Mouse (Mus musculus) CH12.LX (cell line): ENCODE measurements around the gene Fubp3.

ENCODE experiments used
- BHLHE40 ChIP-seq: IDR thresholded peaks from 2 replicates; pipeline ENCODE4 v1.6.1; 2011; ENCODE audit warnings: mild to moderate bottlenecking, low read depth, low read length, improper control_type of control experiment
- CTCF ChIP-seq, 2 experiments: IDR thresholded peaks in 1 of 2; conservative IDR thresholded peaks in 1 of 2; 2 replicates each; pipeline ENCODE4 v1.5.1; 2011 to 2012; ENCODE audit warnings: low read depth in 2 of 2, low read length in 2 of 2, improper control_type of control experiment in 1 of 2, inconsistent platforms in 1 of 2, mild to moderate bottlenecking in 1 of 2, moderate library complexity in 1 of 2
- EP300 ChIP-seq: IDR thresholded peaks from 2 replicates; pipeline ENCODE4 v1.6.1; 2011; ENCODE audit warnings: low read length, improper control_type of control experiment
- MAX ChIP-seq: IDR thresholded peaks from 2 replicates; pipeline ENCODE4 v1.6.1; 2011; ENCODE audit warnings: low read length, improper control_type of control experiment
- POLR2A ChIP-seq: IDR thresholded peaks from 2 replicates; pipeline ENCODE4 v1.6.1; 2011; ENCODE audit warnings: low read depth, mild to moderate bottlenecking, improper control_type of control experiment, low read length
- SMC3 ChIP-seq: IDR thresholded peaks from 2 replicates; pipeline ENCODE4 v1.6.1; 2011; ENCODE audit warnings: low read depth, low read length, improper control_type of control experiment
- ZC3H11A ChIP-seq: IDR thresholded peaks from 2 replicates; pipeline ENCODE4 v1.6.1; 2012; ENCODE audit warnings: low read depth, mild to moderate bottlenecking, inconsistent platforms, low read length, improper control_type of control experiment

DNA sequence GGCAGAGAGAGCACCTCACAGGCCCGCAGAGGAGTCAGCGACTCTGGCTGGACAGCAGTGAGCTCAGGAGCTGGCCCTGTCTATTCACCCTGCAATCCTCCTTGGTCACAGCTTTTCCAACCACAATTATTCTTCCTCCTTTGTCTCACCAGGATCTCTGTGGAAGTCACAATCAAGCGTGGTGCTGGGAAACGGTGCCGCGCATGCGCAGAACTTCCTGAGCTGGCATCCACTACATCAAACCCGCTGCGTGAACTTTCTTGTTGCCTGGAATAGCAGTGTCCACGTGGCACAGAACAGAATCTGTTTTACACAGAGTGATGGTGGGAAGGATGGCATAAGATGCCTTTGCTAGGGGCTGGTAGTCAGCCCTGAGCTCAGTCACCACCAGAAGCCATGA lies 20.5 kb upstream of the Fubp3 start:
- TF ChIP-seq ZC3H11A (no peak), CTCF (conservative IDR thresholded peaks at IDR 0.05 in 1 of 2, IDR thresholded peaks at IDR 0.05 in 1 of 2; ENCODE audit: low read depth in 2 of 2, low read length in 2 of 2) (no peak), MAX (no peak), BHLHE40 (no peak), POLR2A (no peak), EP300 (no peak), SMC3 (no peak)
